ENCODE assay signal across 8 mouse cellular contexts in genomic region chr5:24452030-24452690, GRCm38 (mm10). TPM values are rescaled to one million over a fixed set of nuclear protein-coding genes. Genes with fewer than 3 reads are reported as not detected.
DNase-seq lines count a peak whose midpoint lies in the region; ATAC-seq lines count a peak whose summit lies in the region.

TSS of gene Agap3 (plus strand) at chr5:24452177.

- intact Hi-C loops in gastrocnemius, postnatal 14 days (cut with DNase I; ENCODE audit: low total_unique reads): no loop called here

- H3K27ac ChIP-seq in hindbrain, embryonic 16.5 days (ENCODE audit: low read depth, low read length): peak within 1 kb of the TSS; percentile 86

- H3K9ac ChIP-seq in hindbrain, embryonic 16.5 days (ENCODE audit: low read depth, low read length): peak within 1 kb of the TSS; percentile 95

- H3K27me3 ChIP-seq in hindbrain, embryonic 16.5 days (replicated peaks; ENCODE audit: control insufficient read depth, insufficient read depth, low read length): no peaks in the 10 kb centered on the region

- H3K9me3 ChIP-seq in hindbrain, embryonic 16.5 days (ENCODE audit: control insufficient read depth, low read length): no peaks in the 10 kb centered on the region

- ATAC-seq in hindbrain, embryonic 16.5 days: peak; percentile 1; the same call in 1 of the 2 replicates
- no peak for ATAC-seq in monocyte, adult 5-6 weeks (replicated peaks; ENCODE audit: insufficient number of reproducible peaks, low FRiP score, low TSS enrichment, poor library complexity, severe bottlenecking)

- no peaks in the 10 kb centered on the region for H3K36me3 ChIP-seq in hindbrain, embryonic 16.5 days (ENCODE audit: control insufficient read depth, insufficient read depth, low read length)

- no peak for DNase-seq in urinary bladder, adult 2 months (ENCODE audit: low spot score)
- DNase-seq in urinary bladder, postnatal 14 days (ENCODE audit: low spot score): no peak
- DNase-seq in cerebellum, adult 9-11 months: peak; percentile 78
- DNase-seq in gastrocnemius, postnatal 14 days: peak; percentile 46
- peak; percentile 51 for DNase-seq in liver
- peak; percentile 67 for DNase-seq in thymus, postnatal 4 days

- under 1% methylated on average over 49 of the region's 85 CpGs for WGBS in hindbrain, embryonic 16.5 days

- H3K4me2 ChIP-seq in hindbrain, embryonic 16.5 days (ENCODE audit: low read length): peak within 1 kb of the TSS; percentile 97

- H3K4me1 ChIP-seq in hindbrain, embryonic 16.5 days (ENCODE audit: control insufficient read depth, insufficient read depth, low read depth, low read length): peaks cover 47% of the 10 kb centered on the region

- peak within 1 kb of the TSS; percentile 97 for H3K4me3 ChIP-seq in hindbrain, embryonic 16.5 days (ENCODE audit: low read length)

RNA-seq across cellular contexts. Expression of gene Agap3, which starts in this region (rescaled TPM):
- 55.8 and 73.8 TPM in 2 replicates for polyA plus RNA-seq in urinary bladder, adult 2 months (2012; rRNA removed)
- 10 to 100 TPM; 44.7 to 49.8 TPM for total RNA-seq in gastrocnemius, postnatal 14 days (2021)
- polyA plus RNA-seq in hindbrain, embryonic 16.5 days (2015; fragmentation: Nextera tagmentation; extraction: Ambion mirVana): 46.4 and 47.7 TPM in 2 replicates
- total RNA-seq in monocyte, adult 5-6 weeks (2017): 30.5 to 41.8 TPM (median 34.6 TPM) in 3 replicates

Comparison
In these comparisons a context has a peak if more than half of its experiments do, and no peak if none do; other contexts are left out.
1. DNase-seq: peak in cerebellum, adult 9-11 months (single experiment), gastrocnemius, postnatal 14 days (single experiment), liver (single experiment) and thymus, postnatal 4 days (single experiment); none in urinary bladder, adult 2 months (single experiment) and urinary bladder, postnatal 14 days (single experiment).